Comparison of ENCODE assay signal across 26 mouse cellular contexts in genomic region chr19:32528723-32529122, GRCm38 (mm10). TPM values are rescaled to one million over a fixed set of nuclear protein-coding genes. Genes with fewer than 3 reads are reported as not detected.
DNase-seq lines count a peak whose midpoint lies in the region; ATAC-seq and TF ChIP-seq lines count a peak whose summit lies in the region.
"Had no signal": no experiment of that assay in that cellular context is flagged by ENCODE, and none has a peak within 500 bp of the region (broad histone marks: within the 10 kb centered on the region; RNA-seq: fewer than 3 reads in every experiment).

No protein-coding gene starts in this region.

- no peak for TF ChIP-seq CTCF in liver, postnatal 0 days (IDR thresholded peaks at IDR 0.05; ENCODE audit: low read depth)

- no peak overlapping the region for H3K9ac ChIP-seq in liver, postnatal 0 days (replicated peaks)
- no peak overlapping the region for H3K9ac ChIP-seq in intestine, embryonic 15.5 days
- H3K9ac ChIP-seq: embryonic facial prominence, embryonic 12.5 days; embryonic facial prominence, embryonic 15.5 days; heart, embryonic 13.5 days; hindbrain, embryonic 14.5 days had no signal

- TF ChIP-seq EP300 in liver, postnatal 0 days (IDR thresholded peaks at IDR 0.05; ENCODE audit: low read depth) = peak; percentile 56; the same call in 1 of the 2 replicates

- no peaks in the 10 kb centered on the region for H3K9me3 ChIP-seq in liver, postnatal 0 days (ENCODE audit: low read length)
- no peaks in the 10 kb centered on the region for H3K9me3 ChIP-seq in intestine, embryonic 15.5 days
- H3K9me3 ChIP-seq: embryonic facial prominence, embryonic 12.5 days; embryonic facial prominence, embryonic 15.5 days; G1E; heart, embryonic 10.5 days; heart, embryonic 13.5 days had no signal

- H3K4me1 ChIP-seq in liver, postnatal 0 days (ENCODE audit: insufficient read depth) = peaks cover 37% of the 10 kb centered on the region
- H3K4me1 ChIP-seq in intestine, embryonic 15.5 days (replicated peaks) = 0 out of 2 replicates have a peak, but pooled peaks cover under 1% of the 10 kb centered on the region

- ATAC-seq in liver, postnatal 0 days = peak; percentile 66
- ATAC-seq in intestine, embryonic 15.5 days = peak; percentile 46
- ATAC-seq in megakaryocyte-erythroid progenitor cell, adult 5-6 weeks (replicated peaks; ENCODE audit: low FRiP score, low TSS enrichment, poor library complexity, severe bottlenecking) = peak; percentile 47; the same call in 1 of the 2 replicates
- ATAC-seq in monocyte, adult 5-6 weeks (replicated peaks; ENCODE audit: insufficient number of reproducible peaks, low FRiP score, low TSS enrichment, poor library complexity, severe bottlenecking) = no peak
- no peak for ATAC-seq in megakaryocyte progenitor cell, adult 5-6 weeks (replicated peaks; ENCODE audit: poor library complexity)
- ATAC-seq: forebrain, embryonic 14.5 days; hindbrain, postnatal 0 days had no signal

- no peak overlapping the region for H3K4me2 ChIP-seq in liver, postnatal 0 days (ENCODE audit: low read depth, low read length)
- no peak overlapping the region for H3K4me2 ChIP-seq in intestine, embryonic 15.5 days (replicated peaks)
- H3K4me2 ChIP-seq: embryonic facial prominence, embryonic 12.5 days; embryonic facial prominence, embryonic 15.5 days; heart, embryonic 13.5 days; hindbrain, embryonic 14.5 days had no signal

- H3K27me3 ChIP-seq in liver, postnatal 0 days (ENCODE audit: insufficient read depth, low read length) = no peaks in the 10 kb centered on the region
- no peaks in the 10 kb centered on the region for H3K27me3 ChIP-seq in intestine, embryonic 15.5 days (replicated peaks)
- H3K27me3 ChIP-seq: CH12.LX; embryonic facial prominence, embryonic 12.5 days; embryonic facial prominence, embryonic 15.5 days; heart, embryonic 13.5 days had no signal

- peak overlapping the region; percentile 72 for H3K27ac ChIP-seq in liver, postnatal 0 days (ENCODE audit: low read depth)
- H3K27ac ChIP-seq in intestine, embryonic 15.5 days = no peak overlapping the region
- H3K27ac ChIP-seq: embryonic facial prominence, embryonic 12.5 days; embryonic facial prominence, embryonic 15.5 days; heart, adult 2 months; heart, embryonic 10.5 days; heart, embryonic 13.5 days; hindbrain, embryonic 14.5 days; hindbrain, postnatal 0 days had no signal

- 28% methylated on average over 3 of the region's 3 CpGs for WGBS in liver, postnatal 0 days (ENCODE audit: insufficient replicate concordance)
- WGBS in intestine, embryonic 15.5 days = 55% methylated on average over 3 of the region's 3 CpGs

- no peaks in the 10 kb centered on the region for H3K36me3 ChIP-seq in liver, postnatal 0 days (replicated peaks; ENCODE audit: insufficient read depth, low read length)
- no peaks in the 10 kb centered on the region for H3K36me3 ChIP-seq in intestine, embryonic 15.5 days
- H3K36me3 ChIP-seq: embryonic facial prominence, embryonic 12.5 days; embryonic facial prominence, embryonic 15.5 days; G1E; heart, embryonic 10.5 days; heart, embryonic 13.5 days had no signal

- H3K4me3 ChIP-seq in liver, postnatal 0 days (ENCODE audit: low read depth, low read length) = no peak overlapping the region
- H3K4me3 ChIP-seq in intestine, embryonic 15.5 days (replicated peaks) = no peak overlapping the region
- H3K4me3 ChIP-seq: embryonic facial prominence, embryonic 12.5 days; embryonic facial prominence, embryonic 15.5 days; heart, adult 2 months; heart, embryonic 10.5 days; heart, embryonic 13.5 days had no signal

- no peak for DNase-seq in liver, postnatal 0 days
- no peak for DNase-seq in liver
- DNase-seq: adrenal gland, adult 2 months; adrenal gland, postnatal 14 days; B cell, adult 2 months; cerebellum, adult 11 months; cerebellum, adult 2 months; cerebellum, adult 9-11 months; cerebellum, postnatal 25 days; gastrocnemius, postnatal 25 days; heart, adult 2 months; heart, postnatal 14 days; heart, postnatal 4 days had no signal

RNA-seq across cellular contexts. Expression of gene Minpp1, which starts 43.2 kb away (rescaled TPM):
- 63.7 and 71.9 TPM in 2 replicates for polyA plus RNA-seq in liver, postnatal 0 days (2015; fragmentation: Nextera tagmentation; extraction: Ambion mirVana)
- polyA plus RNA-seq in intestine, embryonic 15.5 days (2015; fragmentation: Nextera tagmentation; extraction: Ambion mirVana) = 58.0 and 66.9 TPM in 2 replicates
- total RNA-seq in megakaryocyte-erythroid progenitor cell, adult 5-6 weeks (2014; fragmentation: Nextera tagmentation) = 239 and 247 TPM in 2 replicates
- 192 and 210 TPM in 2 replicates for total RNA-seq in megakaryocyte-erythroid progenitor cell, adult 5-6 weeks (2017)
- total RNA-seq in monocyte, adult 5-6 weeks (2017) = 11.0 to 12.3 TPM (median 11.4 TPM) in 3 replicates
- total RNA-seq in megakaryocyte progenitor cell, adult 5-6 weeks (2015) = 58.3 and 67.6 TPM in 2 replicates
- 45.6 and 53.2 TPM in 2 replicates for total RNA-seq in megakaryocyte progenitor cell, adult 5-6 weeks (2017)

Comparison
In these comparisons a context has a peak if more than half of its experiments do, and no peak if none do; other contexts are left out.
1. ATAC-seq: peak in liver, postnatal 0 days (single experiment), intestine, embryonic 15.5 days (single experiment) and megakaryocyte-erythroid progenitor cell, adult 5-6 weeks (single experiment); none in monocyte, adult 5-6 weeks (single experiment) and megakaryocyte progenitor cell, adult 5-6 weeks (single experiment).